Mouse (Mus musculus): ENCODE data around the gene Tesc.

GRCm38 (mm10) chr5:117999061-117999460 is 28.5 kb upstream of the Tesc start:
- TF ChIP-seq CTCF (IDR thresholded peaks at IDR 0.05; ENCODE audit: borderline replicate concordance, insufficient read depth, low read length): no peak
- no peak for TF ChIP-seq POLR2A (IDR thresholded peaks at IDR 0.05; ENCODE audit: low read depth, low read length)
